Mouse (Mus musculus) CH12.LX (cell line): ENCODE data around the gene Rnpc3. TPM values are rescaled to one million over a fixed set of nuclear protein-coding genes. Genes with fewer than 3 reads are reported as not detected.
A peak's percentile ranks its signal among the peaks of the same experiment; 100 is the strongest.

Experiments used
- DNase-seq: peaks from one replicate; pipeline ENCODE4 v3.0.0-alpha.2; 2013; ENCODE audit errors: extremely low read depth
- H3K27ac ChIP-seq: 2 replicates; pipeline ENCODE4 v1.5.1; 2012; ENCODE audit warnings: low read depth, mild to moderate bottlenecking, control low read depth, moderate library complexity; ENCODE audit not compliant: insufficient read depth
- H3K27me3 ChIP-seq: replicated peaks from 2 replicates; pipeline ENCODE3; 2012; ENCODE audit warnings: inconsistent platforms
- H3K36me3 ChIP-seq, 2 experiments: replicated peaks in 1 of 2; 2 replicates each; pipeline versions ENCODE3 to v1.6.1; 2012; ENCODE audit warnings: inconsistent platforms in 1 of 2, low read length in 1 of 2, mild to moderate bottlenecking in 1 of 2, mixed read lengths in 1 of 2, moderate library complexity in 1 of 2; ENCODE audit not compliant: control insufficient read depth in 1 of 2, insufficient read depth in 1 of 2
- H3K4me1 ChIP-seq, 2 experiments: 2 replicates each; pipeline ENCODE4 v1.6.1; 2012; ENCODE audit warnings: inconsistent platforms in 1 of 2, moderate library complexity in 1 of 2; ENCODE audit not compliant: insufficient read depth in 2 of 2, control insufficient read depth in 1 of 2
- H3K4me2 ChIP-seq: 2 replicates; pipeline ENCODE4 v1.6.1; 2012; ENCODE audit warnings: low read depth, mild to moderate bottlenecking, control low read depth; ENCODE audit not compliant: poor library complexity, insufficient read depth, severe bottlenecking
- H3K4me3 ChIP-seq, 3 experiments: fragments of 150-350 bp in 1 of 3; sonication (generic) in 1 of 3; replicated peaks in 1 of 3; 2 replicates each; pipeline versions ENCODE3 to v1.5.1; 2011 to 2012; ENCODE audit warnings: low read depth in 2 of 3, low read length in 2 of 3, mild to moderate bottlenecking in 2 of 3, moderate library complexity in 2 of 3, control low read depth in 1 of 3, improper control_type of control experiment in 1 of 3, inconsistent platforms in 1 of 3, mixed read lengths in 1 of 3; ENCODE audit not compliant: poor library complexity in 1 of 3
- H3K79me2 ChIP-seq: replicated peaks from 2 replicates; pipeline ENCODE4 v1.6.1; 2012; ENCODE audit warnings: mild to moderate bottlenecking, moderate library complexity; ENCODE audit not compliant: control insufficient read depth, poor library complexity, insufficient read depth, severe bottlenecking; ENCODE audit errors: extremely low read depth
- H3K9ac ChIP-seq: 2 replicates; pipeline ENCODE4 v1.6.1; 2012; ENCODE audit warnings: low read depth, mild to moderate bottlenecking, control low read depth, moderate library complexity; ENCODE audit not compliant: insufficient read depth
- H3K9me3 ChIP-seq: replicated peaks from 2 replicates; pipeline ENCODE3; 2012; ENCODE audit warnings: low read length, inconsistent platforms, mixed read lengths
- CTCF ChIP-seq, 2 experiments: IDR thresholded peaks in 1 of 2; conservative IDR thresholded peaks in 1 of 2; 2 replicates each; pipeline ENCODE4 v1.5.1; 2011 to 2012; ENCODE audit warnings: low read depth in 2 of 2, low read length in 2 of 2, improper control_type of control experiment in 1 of 2, inconsistent platforms in 1 of 2, mild to moderate bottlenecking in 1 of 2, moderate library complexity in 1 of 2
- ELF1 ChIP-seq: IDR thresholded peaks from 2 replicates; pipeline ENCODE4 v1.6.1; 2014; ENCODE audit warnings: low read depth, mild to moderate bottlenecking, inconsistent platforms, low read length, improper control_type of control experiment
- HCFC1 ChIP-seq: IDR thresholded peaks from 2 replicates; pipeline ENCODE4 v1.6.1; 2012; ENCODE audit warnings: low read depth, mild to moderate bottlenecking, inconsistent platforms, low read length, improper control_type of control experiment
- JUN ChIP-seq: IDR thresholded peaks from 2 replicates; pipeline ENCODE4 v1.6.1; 2011; ENCODE audit warnings: low read depth, mild to moderate bottlenecking, low read length, improper control_type of control experiment, moderate library complexity; ENCODE audit not compliant: insufficient read depth
- KAT2A ChIP-seq: IDR thresholded peaks from 2 replicates; pipeline ENCODE4 v1.6.1; 2012; ENCODE audit warnings: low read length, improper control_type of control experiment, inconsistent platforms; ENCODE audit not compliant: insufficient replicate concordance
- MAX ChIP-seq: IDR thresholded peaks from 2 replicates; pipeline ENCODE4 v1.6.1; 2011; ENCODE audit warnings: low read length, improper control_type of control experiment
- MAZ ChIP-seq: IDR thresholded peaks from 2 replicates; pipeline ENCODE4 v1.6.1; 2012; ENCODE audit warnings: low read depth, mild to moderate bottlenecking, inconsistent platforms, low read length, improper control_type of control experiment, moderate library complexity
- MXI1 ChIP-seq: IDR thresholded peaks from 2 replicates; pipeline ENCODE4 v1.6.1; 2011; ENCODE audit warnings: mild to moderate bottlenecking, low read depth, low read length, improper control_type of control experiment
- MYC ChIP-seq: IDR thresholded peaks from 2 replicates; pipeline ENCODE4 v1.6.1; 2011; ENCODE audit warnings: low read depth, mild to moderate bottlenecking, improper control_type of control experiment, low read length
- NELFE ChIP-seq: IDR thresholded peaks from 2 replicates; pipeline ENCODE4 v1.6.1; 2011; ENCODE audit warnings: low read depth, low read length, improper control_type of control experiment
- NRF1 ChIP-seq: IDR thresholded peaks from 2 replicates; pipeline ENCODE4 v1.6.1; 2014; ENCODE audit warnings: low read depth, mild to moderate bottlenecking, inconsistent platforms, low read length, improper control_type of control experiment, moderate library complexity
- POLR2A ChIP-seq: IDR thresholded peaks from 2 replicates; pipeline ENCODE4 v1.6.1; 2011; ENCODE audit warnings: low read depth, mild to moderate bottlenecking, improper control_type of control experiment, low read length
- RAD21 ChIP-seq: IDR thresholded peaks from 2 replicates; pipeline ENCODE4 v1.6.1; 2011; ENCODE audit warnings: low read depth, mild to moderate bottlenecking, low read length, improper control_type of control experiment, moderate library complexity
- SIN3A ChIP-seq: IDR thresholded peaks from 2 replicates; pipeline ENCODE4 v1.6.1; 2012; ENCODE audit warnings: low read length, improper control_type of control experiment, inconsistent platforms
- TBP ChIP-seq: conservative IDR thresholded peaks from 2 replicates; pipeline ENCODE4 v1.6.1; 2011; ENCODE audit warnings: low read depth, low read length, improper control_type of control experiment
- TCF12 ChIP-seq: IDR thresholded peaks from 2 replicates; pipeline ENCODE4 v1.6.1; 2014; ENCODE audit warnings: low read depth, mild to moderate bottlenecking, inconsistent platforms, low read length, improper control_type of control experiment
- USF1 ChIP-seq: IDR thresholded peaks from 2 replicates; pipeline ENCODE4 v1.6.1; 2014; ENCODE audit warnings: low read depth, mild to moderate bottlenecking, inconsistent platforms, low read length, improper control_type of control experiment
- ZC3H11A ChIP-seq: IDR thresholded peaks from 2 replicates; pipeline ENCODE4 v1.6.1; 2012; ENCODE audit warnings: low read depth, mild to moderate bottlenecking, inconsistent platforms, low read length, improper control_type of control experiment
- ZMIZ1 ChIP-seq: IDR thresholded peaks from 2 replicates; pipeline ENCODE4 v1.6.1; 2012; ENCODE audit warnings: low read depth, mild to moderate bottlenecking, inconsistent platforms, low read length, improper control_type of control experiment
- dilution Hi-C: fragments of 300-500 bp; cut with MboI; formaldehyde crosslinking; loops from 2 replicates; pipeline ENCODE4 v1.14.3; 2020; ENCODE audit warnings: low sequenced_read_pairs; ENCODE audit not compliant: extremely low pct_unique_long_range_greater_than_20kb, extremely low pct_ligation_motif_present
- in situ Hi-C: fragments of 300-500 bp; cut with MboI; formaldehyde crosslinking; loops from 3 replicates; pipeline ENCODE4 v1.14.3; 2019; ENCODE audit warnings: low sequenced_read_pairs, low pct_ligation_motif_present, low pct_unique_long_range_greater_than_20kb, mixed read lengths
- polyA plus RNA-seq: library from polyadenylated mRNA; unstranded; fragments of >175 nt; gene quantifications from 2 replicates; pipeline ENCODE4 v1.2.1, GENCODE M21; 2012; ENCODE audit warnings: low read depth; ENCODE audit not compliant: insufficient read length
- total RNA-seq, 2 experiments: library from RNA; depleted of rRNA; stranded (reverse); fragments of 300-350 nt in 1 of 2; fragments of >200 nt in 1 of 2; gene quantifications; 2 replicates each; pipeline ENCODE4 v1.2.3; 2012 to 2014

Gene Rnpc3
- total and polyA plus RNA-seq, 3 experiments: 10.3 to 24.2 (median 18.0) TPM

DNA sequence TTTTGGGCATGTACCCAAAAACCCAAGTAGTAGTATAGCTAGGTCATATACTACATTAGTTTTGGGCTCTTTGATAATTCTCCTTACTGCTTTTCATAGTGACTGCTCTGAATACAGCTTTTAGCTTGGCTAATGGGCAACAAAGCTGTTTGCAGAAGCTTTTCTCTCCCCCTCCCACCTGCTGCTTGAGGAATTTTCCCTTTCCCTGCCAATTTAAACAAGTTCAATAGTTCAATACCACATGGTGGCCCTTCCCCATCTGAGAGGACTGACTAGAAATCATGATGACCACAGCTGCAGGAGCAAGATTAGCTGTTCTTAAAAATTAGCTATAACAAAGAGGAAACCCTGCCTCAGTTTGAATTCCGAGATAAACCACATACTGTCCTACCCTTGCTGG is 39.1 kb downstream of the Rnpc3 start:
- no peak overlapping the region for H3K9ac ChIP-seq
- no peaks in the 10 kb centered on the region for H3K79me2 ChIP-seq
- dilution Hi-C loops: no loop called here
- no peaks in the 10 kb centered on the region for H3K27me3 ChIP-seq
- no peak for TF ChIP-seq HCFC1
- TF ChIP-seq NRF1: no peak
- TF ChIP-seq MAX: no peak
- no peak for TF ChIP-seq POLR2A
- TF ChIP-seq JUN: no peak
- no peak for TF ChIP-seq NELFE
- no peak for TF ChIP-seq TCF12
- TF ChIP-seq, all 38 proteins: peak for 0
- DNase-seq: no peak
- Histone ChIP-seq H3K4me3 (no peak overlapping the region), H3K36me3 (peaks cover 2 to 10% of the 10 kb centered on the region in 2 experiments), H3K9me3 (no peaks in the 10 kb centered on the region), H3K4me2 (no peak overlapping the region), H3K4me1 (no peaks in the 10 kb centered on the region), H3K27ac (no peak overlapping the region)
- in situ Hi-C loops: no loop called here

GRCm38 (mm10) chr3:113574578-113574977 is 55.4 kb downstream of the Rnpc3 start:
- no peak for DNase-seq
- dilution Hi-C loops: no loop called here
- H3K4me3 ChIP-seq: peak overlapping the region in 1 of 3 experiments; percentile 7

GRCm38 (mm10) chr3:113574138-113574537 is 55.8 kb downstream of the Rnpc3 start:
- dilution Hi-C loops: no loop called here
- Histone ChIP-seq H3K36me3 (no peaks in the 10 kb centered on the region), H3K4me2 (peak overlapping the region; percentile 82), H3K9me3 (no peaks in the 10 kb centered on the region), H3K27me3 (no peaks in the 10 kb centered on the region), H3K79me2 (no peaks in the 10 kb centered on the region), H3K4me3 (peak overlapping the region in 1 of 3 experiments; percentile 7), H3K9ac (peak overlapping the region; percentile 85), H3K4me1 (no peaks in the 10 kb centered on the region), H3K27ac (no peak overlapping the region)
- no peak for TF ChIP-seq RAD21
- DNase-seq: no peak
- in situ Hi-C loops: no loop called here

More at GRCm38 (mm10) chr3:113574578-113574977, 55.4 kb downstream of the Rnpc3 start:
- peak overlapping the region; percentile 75; the same call in 1 of the 2 replicates for H3K4me2 ChIP-seq
- TF ChIP-seq ZC3H11A (no peak), ZMIZ1 (no peak), MAZ (no peak), USF1 (no peak), TBP (no peak), RAD21 (no peak), CTCF (conservative IDR thresholded peaks at IDR 0.05 in 1 of 2, IDR thresholded peaks at IDR 0.05 in 1 of 2; ENCODE audit: low read depth in 2 of 2, low read length in 2 of 2) (no peak), HCFC1 (no peak), MYC (no peak), ELF1 (no peak), SIN3A (no peak), TCF12 (no peak), MAX (no peak), JUN (no peak), MXI1 (no peak), POLR2A (no peak), KAT2A (no peak)
- TF ChIP-seq, all 38 proteins: peak for 0
- Histone ChIP-seq H3K9me3 (no peaks in the 10 kb centered on the region), H3K36me3 (no peaks in the 10 kb centered on the region), H3K27me3 (no peaks in the 10 kb centered on the region), H3K9ac (no peak overlapping the region; the same call in 1 of the 2 replicates), H3K4me1 (no peaks in the 10 kb centered on the region), H3K79me2 (no peaks in the 10 kb centered on the region), H3K27ac (no peak overlapping the region)
- in situ Hi-C loops: no loop called here
